Mouse (Mus musculus) stomach, embryonic 14.5 days (tissue): ENCODE results near the gene Tmprss4. TPM values are rescaled to one million over a fixed set of nuclear protein-coding genes. Genes with fewer than 3 reads are reported as not detected.

Source experiments
- ATAC-seq: fragments of 200-750 bp; cut with Nextera tagmentation; 2 replicates; pipeline ENCODE4 v1.8.0; 2017; ENCODE audit warnings: low read depth, moderate TSS enrichment; ENCODE audit not compliant: insufficient number of reproducible peaks, insufficient read depth, low FRiP score
- H3K27ac ChIP-seq: fragments of 300-500 bp; sonication (generic); 2 replicates; pipeline ENCODE4 v1.5.1; 2014; ENCODE audit warnings: mild to moderate bottlenecking, low read length, moderate library complexity, mixed read lengths
- H3K27me3 ChIP-seq: fragments of 300-500 bp; sonication (generic); 2 replicates; pipeline ENCODE4 v1.6.1; 2014; ENCODE audit warnings: low read length, control low read depth, mixed read lengths; ENCODE audit not compliant: control insufficient read depth, insufficient read depth
- H3K36me3 ChIP-seq: fragments of 300-500 bp; sonication (generic); 2 replicates; pipeline ENCODE4 v1.6.1; 2014; ENCODE audit warnings: mild to moderate bottlenecking, control low read depth, low read length, moderate library complexity, mixed read lengths; ENCODE audit not compliant: control insufficient read depth, insufficient read depth
- H3K4me1 ChIP-seq: fragments of 300-500 bp; sonication (generic); 2 replicates; pipeline ENCODE4 v1.6.1; 2014; ENCODE audit warnings: low read length, control low read depth, mixed read lengths; ENCODE audit not compliant: control insufficient read depth, insufficient read depth
- H3K4me2 ChIP-seq: fragments of 300-500 bp; sonication (generic); replicated peaks from 2 replicates; pipeline ENCODE4 v1.6.1; 2014; ENCODE audit warnings: low read depth, low read length, control low read depth
- H3K4me3 ChIP-seq: fragments of 300-500 bp; sonication (generic); 2 replicates; pipeline ENCODE4 v1.5.1; 2014; ENCODE audit warnings: low read depth, low read length, control low read depth
- H3K9ac ChIP-seq: fragments of 300-500 bp; sonication (generic); replicated peaks from 2 replicates; pipeline ENCODE4 v1.6.1; 2014; ENCODE audit warnings: low read depth, mild to moderate bottlenecking, control low read depth, low read length, moderate library complexity, mixed read lengths
- H3K9me3 ChIP-seq: fragments of 300-500 bp; sonication (generic); 2 replicates; pipeline ENCODE4 v1.6.1; 2016; ENCODE audit warnings: low read depth, low read length, control low read depth; ENCODE audit not compliant: control insufficient read depth
- WGBS: fragments of 180-500 bp; shearing (Covaris S2); extraction: QIAGEN DNeasy Blood & Tissue Kit; methylation state at CpG from one replicate; pipeline ENCODE4 v1.1.7; 2014; 5-methylcytosine and 5-hydroxymethylcytosine counted together
- polyA plus RNA-seq: library from polyadenylated mRNA; unstranded; fragments of >200 nt; fragmentation: Nextera tagmentation; extraction: Ambion mirVana; gene quantifications from 2 replicates; pipeline ENCODE4 v1.2.1, GENCODE M21; 2014

The Tmprss4 gene
- polyA plus RNA-seq, 1 experiment from 2014 or later = 19.2 TPM

GRCm38 (mm10) chr9:45188570-45189563 is 15.0 kb downstream of the Tmprss4 start:
- no peaks in the 10 kb centered on the region for H3K27me3 ChIP-seq
- H3K4me1 ChIP-seq = no peaks in the 10 kb centered on the region
- H3K9me3 ChIP-seq = no peaks in the 10 kb centered on the region
- no peak for ATAC-seq
- no peak overlapping the region for H3K4me3 ChIP-seq
- no peak overlapping the region for H3K4me2 ChIP-seq
- no peak overlapping the region for H3K27ac ChIP-seq
- H3K36me3 ChIP-seq = no peaks in the 10 kb centered on the region
- no peak overlapping the region for H3K9ac ChIP-seq
- WGBS = 85% methylated on average over 10 of the region's 10 CpGs

- Histone ChIP-seq H3K36me3 (no peaks in the 10 kb centered on the region), H3K9me3 (no peaks in the 10 kb centered on the region), H3K27me3 (no peaks in the 10 kb centered on the region), H3K27ac (no peak overlapping the region), H3K4me3 (no peak overlapping the region), H3K4me1 (no peaks in the 10 kb centered on the region), H3K4me2 (no peak overlapping the region), H3K9ac (no peak overlapping the region)
- 76% methylated on average over 4 of the region's 4 CpGs for WGBS
- no peak for ATAC-seq
These were observed 18.6 kb downstream of the Tmprss4 start for GRCm38 (mm10) chr9:45185250-45185649.

GRCm38 (mm10) chr9:45183266-45183665 is 20.6 kb downstream of the Tmprss4 start:
- no peaks in the 10 kb centered on the region for H3K27me3 ChIP-seq
- no peak overlapping the region for H3K4me3 ChIP-seq
- H3K27ac ChIP-seq = no peak overlapping the region
- 80% methylated on average over 6 of the region's 6 CpGs for WGBS
- H3K9me3 ChIP-seq = no peaks in the 10 kb centered on the region
- no peaks in the 10 kb centered on the region for H3K4me1 ChIP-seq
- H3K9ac ChIP-seq = no peak overlapping the region
- ATAC-seq = no peak
- H3K36me3 ChIP-seq = no peaks in the 10 kb centered on the region
- no peak overlapping the region for H3K4me2 ChIP-seq

- WGBS = 51% methylated on average over 3 of the region's 3 CpGs
- H3K4me1 ChIP-seq = no peaks in the 10 kb centered on the region
- no peak overlapping the region for H3K4me2 ChIP-seq
- H3K27me3 ChIP-seq = no peaks in the 10 kb centered on the region
- H3K27ac ChIP-seq = no peak overlapping the region
- H3K4me3 ChIP-seq = no peak overlapping the region
- no peak for ATAC-seq
- H3K9ac ChIP-seq = no peak overlapping the region
- no peaks in the 10 kb centered on the region for H3K36me3 ChIP-seq
- no peaks in the 10 kb centered on the region for H3K9me3 ChIP-seq
These were observed 21.4 kb downstream of the Tmprss4 start for GRCm38 (mm10) chr9:45182521-45182920.

- no peak for ATAC-seq
- H3K4me2 ChIP-seq = no peak within 1 kb of the TSS
- H3K9me3 ChIP-seq = no peaks in the 10 kb centered on the region
- no peaks in the 10 kb centered on the region for H3K27me3 ChIP-seq
- no peak within 1 kb of the TSS for H3K4me3 ChIP-seq
- WGBS = 9% methylated on average over 2 of the region's 2 CpGs
- no peak within 1 kb of the TSS for H3K9ac ChIP-seq
- H3K27ac ChIP-seq = no peak within 1 kb of the TSS
- H3K4me1 ChIP-seq = no peaks in the 10 kb centered on the region
- no peaks in the 10 kb centered on the region for H3K36me3 ChIP-seq
These were observed 22.1 kb downstream of the Tmprss4 start, which contains the start of gene BC049352 for GRCm38 (mm10) chr9:45181770-45182169. TSS of gene BC049352 (plus strand) at chr9:45182007.

- 89% methylated on average over 5 of the region's 5 CpGs for WGBS
- H3K9ac ChIP-seq = no peak overlapping the region
- H3K4me1 ChIP-seq = no peaks in the 10 kb centered on the region
- H3K27ac ChIP-seq = no peak overlapping the region
- H3K9me3 ChIP-seq = no peaks in the 10 kb centered on the region
- ATAC-seq = no peak
- H3K36me3 ChIP-seq = no peaks in the 10 kb centered on the region
- H3K27me3 ChIP-seq = no peaks in the 10 kb centered on the region
- H3K4me3 ChIP-seq = no peak overlapping the region
- no peak overlapping the region for H3K4me2 ChIP-seq
These were observed 24.6 kb downstream of the Tmprss4 start for GRCm38 (mm10) chr9:45179282-45179681.

- 65% methylated on average over 3 of the region's 3 CpGs for WGBS
- Histone ChIP-seq H3K4me3 (no peak overlapping the region), H3K27me3 (no peaks in the 10 kb centered on the region), H3K9ac (no peak overlapping the region), H3K36me3 (no peaks in the 10 kb centered on the region), H3K4me1 (no peaks in the 10 kb centered on the region), H3K4me2 (no peak overlapping the region), H3K27ac (no peak overlapping the region), H3K9me3 (no peaks in the 10 kb centered on the region)
- no peak for ATAC-seq
These were observed 30.4 kb downstream of the Tmprss4 start for GRCm38 (mm10) chr9:45173475-45173874.

- ATAC-seq = no peak; the same call in 1 of the 2 replicates
- Histone ChIP-seq H3K27ac (no peak overlapping the region), H3K4me3 (no peak overlapping the region), H3K36me3 (no peaks in the 10 kb centered on the region), H3K9me3 (no peaks in the 10 kb centered on the region), H3K4me1 (no peaks in the 10 kb centered on the region), H3K4me2 (no peak overlapping the region), H3K27me3 (no peaks in the 10 kb centered on the region), H3K9ac (no peak overlapping the region)
- WGBS = 74% methylated on average over 1 of the region's 1 CpGs
These were observed 32.8 kb downstream of the Tmprss4 start for GRCm38 (mm10) chr9:45171073-45171610.
